Mouse (Mus musculus): ENCODE results near the gene Etv6. TPM values are rescaled to one million over a fixed set of nuclear protein-coding genes. Genes with fewer than 3 reads are reported as not detected.

Etv6 gene
- polyA plus RNA-seq, 1 experiment from 2014 or later = 5.9 TPM

- H3K27me3 ChIP-seq (ENCODE audit: control insufficient read depth, insufficient read depth, low read length) = no peaks in the 10 kb centered on the region
- 76% methylated on average over 1 of the region's 1 CpGs for WGBS
- no peak overlapping the region for H3K4me2 ChIP-seq (replicated peaks; ENCODE audit: low read depth)
- no peak overlapping the region for H3K4me3 ChIP-seq (ENCODE audit: low read depth, low read length)
- H3K9ac ChIP-seq (ENCODE audit: low read length) = no peak overlapping the region
- TF ChIP-seq CTCF (IDR thresholded peaks at IDR 0.05; ENCODE audit: low read depth) (no peak), EP300 (optimal IDR thresholded peaks at IDR 0.05) (no peak)
- DNase-seq (ENCODE audit: low spot score) (no peak), ATAC-seq (ENCODE audit: low FRiP score, low TSS enrichment) (no peak)
- peaks cover 7% of the 10 kb centered on the region; the same call in 1 of the 2 replicates for H3K4me1 ChIP-seq (replicated peaks; ENCODE audit: control insufficient read depth, insufficient read depth)
- no peaks in the 10 kb centered on the region for H3K9me3 ChIP-seq (ENCODE audit: control insufficient read depth, low read length)
- H3K27ac ChIP-seq (replicated peaks) = no peak overlapping the region; the same call in 1 of the 2 replicates
- H3K36me3 ChIP-seq (ENCODE audit: control insufficient read depth, insufficient read depth, low read length) = no peaks in the 10 kb centered on the region
Observed at GRCm38 (mm10) chr6:134141616-134142165, 106.2 kb downstream of the Etv6 start.

- H3K9me3 ChIP-seq (ENCODE audit: control insufficient read depth, low read length) = no peaks in the 10 kb centered on the region
- H3K4me1 ChIP-seq (replicated peaks; ENCODE audit: control insufficient read depth, insufficient read depth) = peaks cover 7% of the 10 kb centered on the region; the same call in 1 of the 2 replicates
- H3K4me2 ChIP-seq (replicated peaks; ENCODE audit: low read depth) = no peak overlapping the region
- 62% methylated on average over 11 of the region's 11 CpGs for WGBS
- H3K27ac ChIP-seq (replicated peaks) = peak overlapping the region; percentile 83
- no peaks in the 10 kb centered on the region for H3K36me3 ChIP-seq (ENCODE audit: control insufficient read depth, insufficient read depth, low read length)
- H3K9ac ChIP-seq (ENCODE audit: low read length) = no peak overlapping the region
- TF ChIP-seq EP300 (optimal IDR thresholded peaks at IDR 0.05) (no peak), CTCF (IDR thresholded peaks at IDR 0.05; ENCODE audit: low read depth) (no peak)
- no peak overlapping the region for H3K4me3 ChIP-seq (ENCODE audit: low read depth, low read length)
- no peak for ATAC-seq (ENCODE audit: low FRiP score, low TSS enrichment)
- no peak for DNase-seq (ENCODE audit: low spot score)
- no peaks in the 10 kb centered on the region for H3K27me3 ChIP-seq (ENCODE audit: control insufficient read depth, insufficient read depth, low read length)
Observed at GRCm38 (mm10) chr6:134142700-134143099, 107.2 kb downstream of the Etv6 start.

- Histone ChIP-seq H3K9me3 (ENCODE audit: control insufficient read depth, low read length) (no peaks in the 10 kb centered on the region), H3K27ac (replicated peaks) (peak overlapping the region; percentile 83), H3K4me3 (ENCODE audit: low read depth, low read length) (no peak overlapping the region), H3K9ac (ENCODE audit: low read length) (no peak overlapping the region), H3K4me1 (replicated peaks; ENCODE audit: control insufficient read depth, insufficient read depth) (peaks cover 7% of the 10 kb centered on the region; the same call in 1 of the 2 replicates), H3K27me3 (ENCODE audit: control insufficient read depth, insufficient read depth, low read length) (no peaks in the 10 kb centered on the region), H3K4me2 (replicated peaks; ENCODE audit: low read depth) (no peak overlapping the region), H3K36me3 (ENCODE audit: control insufficient read depth, insufficient read depth, low read length) (no peaks in the 10 kb centered on the region)
- no peak for DNase-seq (ENCODE audit: low spot score)
- WGBS = 28% methylated on average over 3 of the region's 3 CpGs
- TF ChIP-seq CTCF (IDR thresholded peaks at IDR 0.05; ENCODE audit: low read depth) (no peak), EP300 (optimal IDR thresholded peaks at IDR 0.05) (no peak)
- ATAC-seq (ENCODE audit: low FRiP score, low TSS enrichment) = peak; percentile 49; the same call in 1 of the 2 replicates
Observed at GRCm38 (mm10) chr6:134143649-134144097, 108.2 kb downstream of the Etv6 start.

- H3K27me3 ChIP-seq (ENCODE audit: control insufficient read depth, insufficient read depth, low read length) = no peaks in the 10 kb centered on the region
- H3K36me3 ChIP-seq (ENCODE audit: control insufficient read depth, insufficient read depth, low read length) = no peaks in the 10 kb centered on the region
- H3K4me1 ChIP-seq (replicated peaks; ENCODE audit: control insufficient read depth, insufficient read depth) = peaks cover 7% of the 10 kb centered on the region; the same call in 1 of the 2 replicates
- no peak overlapping the region for H3K4me2 ChIP-seq (replicated peaks; ENCODE audit: low read depth)
- TF ChIP-seq CTCF (IDR thresholded peaks at IDR 0.05; ENCODE audit: low read depth) (no peak), EP300 (optimal IDR thresholded peaks at IDR 0.05) (peak; percentile 85)
- H3K4me3 ChIP-seq (ENCODE audit: low read depth, low read length) = no peak overlapping the region
- no peak overlapping the region for H3K9ac ChIP-seq (ENCODE audit: low read length)
- H3K9me3 ChIP-seq (ENCODE audit: control insufficient read depth, low read length) = no peaks in the 10 kb centered on the region
- ATAC-seq (ENCODE audit: low FRiP score, low TSS enrichment) (peak; percentile 63), DNase-seq (ENCODE audit: low spot score) (no peak)
- peak overlapping the region; percentile 85 for H3K27ac ChIP-seq (replicated peaks)
- WGBS = 44% methylated on average over 15 of the region's 15 CpGs
Observed at GRCm38 (mm10) chr6:134144231-134145130, 109.0 kb downstream of the Etv6 start.

- DNase-seq (ENCODE audit: low spot score) (peak; percentile 57), ATAC-seq (ENCODE audit: low FRiP score, low TSS enrichment) (peak; percentile 25; the same call in 1 of the 2 replicates)
- no peak for TF ChIP-seq CTCF (IDR thresholded peaks at IDR 0.05; ENCODE audit: low read depth)
- no peak for TF ChIP-seq EP300 (optimal IDR thresholded peaks at IDR 0.05)
- 55% methylated on average over 22 of the region's 22 CpGs for WGBS
- H3K9me3 ChIP-seq (ENCODE audit: control insufficient read depth, low read length) = no peaks in the 10 kb centered on the region
- no peak overlapping the region for H3K4me2 ChIP-seq (replicated peaks; ENCODE audit: low read depth)
- no peaks in the 10 kb centered on the region for H3K36me3 ChIP-seq (ENCODE audit: control insufficient read depth, insufficient read depth, low read length)
- peak overlapping the region; percentile 45; the same call in 1 of the 2 replicates for H3K27ac ChIP-seq (replicated peaks)
- H3K4me3 ChIP-seq (ENCODE audit: low read depth, low read length) = no peak overlapping the region
- no peaks in the 10 kb centered on the region for H3K27me3 ChIP-seq (ENCODE audit: control insufficient read depth, insufficient read depth, low read length)
- peaks cover 5% of the 10 kb centered on the region for H3K4me1 ChIP-seq (replicated peaks; ENCODE audit: control insufficient read depth, insufficient read depth)
- H3K9ac ChIP-seq (ENCODE audit: low read length) = no peak overlapping the region
Observed at GRCm38 (mm10) chr6:134147596-134148442, 112.3 kb downstream of the Etv6 start.
